Mouse (Mus musculus): ENCODE measurements around the gene Synpo2. TPM values are rescaled to one million over a fixed set of nuclear protein-coding genes. Genes with fewer than 3 reads are reported as not detected.
A peak's percentile ranks its signal among the peaks of the same experiment; 100 is the strongest.

Gene Synpo2
- polyA plus RNA-seq, 1 experiment from 2014 or later = 11.5 TPM

GRCm38 (mm10) chr3:123066836-123067235 is 169.1 kb downstream of the Synpo2 start:
- no peak overlapping the region for H3K27ac ChIP-seq (ENCODE audit: low read length)
- WGBS = 93% methylated on average over 7 of the region's 7 CpGs

GRCm38 (mm10) chr3:123065466-123065865 is 170.5 kb downstream of the Synpo2 start:
- peaks cover 3% of the 10 kb centered on the region; the same call in 1 of the 2 replicates for H3K9me3 ChIP-seq (replicated peaks; ENCODE audit: control insufficient read depth, low read length)
- H3K27me3 ChIP-seq (ENCODE audit: control insufficient read depth, insufficient read depth, low read length) = no peaks in the 10 kb centered on the region
- 45% methylated on average over 5 of the region's 5 CpGs for WGBS
- H3K27ac ChIP-seq (ENCODE audit: low read length) = no peak overlapping the region
- H3K9ac ChIP-seq (ENCODE audit: low read length) = no peak overlapping the region
- H3K4me3 ChIP-seq (ENCODE audit: low read length) = no peak overlapping the region
- ATAC-seq (replicated peaks; ENCODE audit: extremely low read depth, insufficient read depth, low FRiP score) = no peak
- no peak overlapping the region; the same call in 1 of the 2 replicates for H3K4me2 ChIP-seq (ENCODE audit: low read depth, low read length)
- no peaks in the 10 kb centered on the region for H3K36me3 ChIP-seq (ENCODE audit: control insufficient read depth, insufficient read depth)
- peaks cover 20% of the 10 kb centered on the region for H3K4me1 ChIP-seq (ENCODE audit: control insufficient read depth, insufficient read depth, low read length)

More at GRCm38 (mm10) chr3:123066836-123067235, 169.1 kb downstream of the Synpo2 start:
- no peaks in the 10 kb centered on the region for H3K36me3 ChIP-seq (ENCODE audit: control insufficient read depth, insufficient read depth)
- H3K4me2 ChIP-seq (ENCODE audit: low read depth, low read length) = no peak overlapping the region
- peaks cover 27% of the 10 kb centered on the region for H3K4me1 ChIP-seq (ENCODE audit: control insufficient read depth, insufficient read depth, low read length)
- H3K9me3 ChIP-seq (replicated peaks; ENCODE audit: control insufficient read depth, low read length) = peaks cover 3% of the 10 kb centered on the region; the same call in 1 of the 2 replicates
- H3K4me3 ChIP-seq (ENCODE audit: low read length) = no peak overlapping the region
- no peak for ATAC-seq (replicated peaks; ENCODE audit: extremely low read depth, insufficient read depth, low FRiP score)
- H3K9ac ChIP-seq (ENCODE audit: low read length) = no peak overlapping the region
- no peaks in the 10 kb centered on the region for H3K27me3 ChIP-seq (ENCODE audit: control insufficient read depth, insufficient read depth, low read length)

GRCm38 (mm10) chr3:123064186-123064585 is 171.8 kb downstream of the Synpo2 start:
- Histone ChIP-seq H3K4me1 (ENCODE audit: control insufficient read depth, insufficient read depth, low read length) (peaks cover 16% of the 10 kb centered on the region), H3K4me2 (ENCODE audit: low read depth, low read length) (no peak overlapping the region), H3K4me3 (ENCODE audit: low read length) (no peak overlapping the region), H3K27me3 (ENCODE audit: control insufficient read depth, insufficient read depth, low read length) (no peaks in the 10 kb centered on the region), H3K27ac (ENCODE audit: low read length) (no peak overlapping the region), H3K36me3 (ENCODE audit: control insufficient read depth, insufficient read depth) (no peaks in the 10 kb centered on the region), H3K9ac (ENCODE audit: low read length) (no peak overlapping the region), H3K9me3 (replicated peaks; ENCODE audit: control insufficient read depth, low read length) (peaks cover 3% of the 10 kb centered on the region; the same call in 1 of the 2 replicates)
- 41% methylated on average over 5 of the region's 5 CpGs for WGBS
- ATAC-seq (replicated peaks; ENCODE audit: extremely low read depth, insufficient read depth, low FRiP score) = no peak

GRCm38 (mm10) chr3:123061931-123062330 is 174.0 kb downstream of the Synpo2 start:
- Histone ChIP-seq H3K4me2 (ENCODE audit: low read depth, low read length) (no peak overlapping the region), H3K4me3 (ENCODE audit: low read length) (no peak overlapping the region), H3K27ac (ENCODE audit: low read length) (no peak overlapping the region), H3K9me3 (replicated peaks; ENCODE audit: control insufficient read depth, low read length) (no peaks in the 10 kb centered on the region), H3K27me3 (ENCODE audit: control insufficient read depth, insufficient read depth, low read length) (no peaks in the 10 kb centered on the region), H3K4me1 (ENCODE audit: control insufficient read depth, insufficient read depth, low read length) (peaks cover 16% of the 10 kb centered on the region), H3K36me3 (ENCODE audit: control insufficient read depth, insufficient read depth) (no peaks in the 10 kb centered on the region), H3K9ac (ENCODE audit: low read length) (no peak overlapping the region)
- 71% methylated on average over 2 of the region's 2 CpGs for WGBS
- ATAC-seq (replicated peaks; ENCODE audit: extremely low read depth, insufficient read depth, low FRiP score) = no peak

GRCm38 (mm10) chr3:123058832-123059231 is 177.1 kb downstream of the Synpo2 start:
- Histone ChIP-seq H3K27ac (ENCODE audit: low read length) (no peak overlapping the region), H3K4me3 (ENCODE audit: low read length) (no peak overlapping the region), H3K36me3 (ENCODE audit: control insufficient read depth, insufficient read depth) (no peaks in the 10 kb centered on the region), H3K9ac (ENCODE audit: low read length) (no peak overlapping the region), H3K4me1 (ENCODE audit: control insufficient read depth, insufficient read depth, low read length) (peaks cover 5% of the 10 kb centered on the region), H3K9me3 (replicated peaks; ENCODE audit: control insufficient read depth, low read length) (no peaks in the 10 kb centered on the region), H3K4me2 (ENCODE audit: low read depth, low read length) (no peak overlapping the region), H3K27me3 (ENCODE audit: control insufficient read depth, insufficient read depth, low read length) (no peaks in the 10 kb centered on the region)
- no peak for ATAC-seq (replicated peaks; ENCODE audit: extremely low read depth, insufficient read depth, low FRiP score)
- 92% methylated on average over 1 of the region's 1 CpGs for WGBS

- Histone ChIP-seq H3K9me3 (replicated peaks; ENCODE audit: control insufficient read depth, low read length) (peaks cover 4% of the 10 kb centered on the region), H3K4me3 (ENCODE audit: low read length) (no peak overlapping the region), H3K4me1 (ENCODE audit: control insufficient read depth, insufficient read depth, low read length) (peaks cover 7% of the 10 kb centered on the region), H3K9ac (ENCODE audit: low read length) (no peak overlapping the region), H3K4me2 (ENCODE audit: low read depth, low read length) (no peak overlapping the region), H3K27ac (ENCODE audit: low read length) (peak overlapping the region; percentile 27; the same call in 1 of the 2 replicates), H3K27me3 (ENCODE audit: control insufficient read depth, insufficient read depth, low read length) (no peaks in the 10 kb centered on the region), H3K36me3 (ENCODE audit: control insufficient read depth, insufficient read depth) (no peaks in the 10 kb centered on the region)
- ATAC-seq (replicated peaks; ENCODE audit: extremely low read depth, insufficient read depth, low FRiP score) = 0 out of 2 replicates have a peak, but pooled peaks have one; percentile 14
- 30% methylated on average over 5 of the region's 5 CpGs for WGBS
Measured at GRCm38 (mm10) chr3:123054178-123054577, 181.8 kb downstream of the Synpo2 start.

- no peak overlapping the region for H3K4me3 ChIP-seq (ENCODE audit: low read length)
- no peaks in the 10 kb centered on the region for H3K36me3 ChIP-seq (ENCODE audit: control insufficient read depth, insufficient read depth)
- no peak for ATAC-seq (replicated peaks; ENCODE audit: extremely low read depth, insufficient read depth, low FRiP score)
- H3K27me3 ChIP-seq (ENCODE audit: control insufficient read depth, insufficient read depth, low read length) = no peaks in the 10 kb centered on the region
- H3K4me2 ChIP-seq (ENCODE audit: low read depth, low read length) = no peak overlapping the region
- 58% methylated on average over 8 of the region's 8 CpGs for WGBS
- peaks cover 4% of the 10 kb centered on the region for H3K9me3 ChIP-seq (replicated peaks; ENCODE audit: control insufficient read depth, low read length)
- H3K27ac ChIP-seq (ENCODE audit: low read length) = no peak overlapping the region
- H3K9ac ChIP-seq (ENCODE audit: low read length) = no peak overlapping the region
- peaks cover 7% of the 10 kb centered on the region for H3K4me1 ChIP-seq (ENCODE audit: control insufficient read depth, insufficient read depth, low read length)
Measured at GRCm38 (mm10) chr3:123053192-123053938, 182.6 kb downstream of the Synpo2 start.

- WGBS = 78% methylated on average over 1 of the region's 1 CpGs
- no peak overlapping the region for H3K9ac ChIP-seq (ENCODE audit: low read length)
Measured at GRCm38 (mm10) chr3:123042308-123042707, 193.6 kb downstream of the Synpo2 start.

GRCm38 (mm10) chr3:123034752-123035151 is 201.2 kb downstream of the Synpo2 start, which contains the start of gene Myoz2:
TSS of gene Myoz2 (minus strand) at chr3:123035015.
- 34% methylated on average over 7 of the region's 7 CpGs for WGBS
- H3K27ac ChIP-seq (ENCODE audit: low read length) = peak within 1 kb of the TSS; percentile 94
- no peaks in the 10 kb centered on the region for H3K9me3 ChIP-seq (replicated peaks; ENCODE audit: control insufficient read depth, low read length)
- H3K4me3 ChIP-seq (ENCODE audit: low read length) = peak within 1 kb of the TSS; percentile 50
- peak within 1 kb of the TSS; percentile 56 for H3K4me2 ChIP-seq (ENCODE audit: low read depth, low read length)
- peak; percentile 89 for ATAC-seq (replicated peaks; ENCODE audit: extremely low read depth, insufficient read depth, low FRiP score)
- no peaks in the 10 kb centered on the region for H3K36me3 ChIP-seq (ENCODE audit: control insufficient read depth, insufficient read depth)
- H3K9ac ChIP-seq (ENCODE audit: low read length) = peak within 1 kb of the TSS; percentile 73
- H3K4me1 ChIP-seq (ENCODE audit: control insufficient read depth, insufficient read depth, low read length) = peaks cover 16% of the 10 kb centered on the region
- no peaks in the 10 kb centered on the region for H3K27me3 ChIP-seq (ENCODE audit: control insufficient read depth, insufficient read depth, low read length)

More at GRCm38 (mm10) chr3:123042308-123042707, 193.6 kb downstream of the Synpo2 start:
- no peak overlapping the region for H3K4me2 ChIP-seq (ENCODE audit: low read depth, low read length)
- peaks cover 7% of the 10 kb centered on the region; the same call in 1 of the 2 replicates for H3K4me1 ChIP-seq (ENCODE audit: control insufficient read depth, insufficient read depth, low read length)
- H3K27me3 ChIP-seq (ENCODE audit: control insufficient read depth, insufficient read depth, low read length) = no peaks in the 10 kb centered on the region
- no peaks in the 10 kb centered on the region for H3K36me3 ChIP-seq (ENCODE audit: control insufficient read depth, insufficient read depth)
- ATAC-seq (replicated peaks; ENCODE audit: extremely low read depth, insufficient read depth, low FRiP score) = no peak
- H3K9me3 ChIP-seq (replicated peaks; ENCODE audit: control insufficient read depth, low read length) = no peaks in the 10 kb centered on the region
- no peak overlapping the region for H3K4me3 ChIP-seq (ENCODE audit: low read length)
- no peak overlapping the region for H3K27ac ChIP-seq (ENCODE audit: low read length)

Data from heart, embryonic 16.5 days (tissue).